Mouse (Mus musculus) ES-Bruce4 (cell line): ENCODE results near the gene Efr3b. TPM values are rescaled to one million over a fixed set of nuclear protein-coding genes. Genes with fewer than 3 reads are reported as not detected.

ENCODE experiments used
- H3K27ac ChIP-seq: 2 replicates; pipeline ENCODE4 v1.5.1; 2012; ENCODE audit warnings: low read length, inconsistent platforms; ENCODE audit not compliant: insufficient read depth
- H3K27me3 ChIP-seq: 2 replicates; pipeline ENCODE4 v1.6.1; 2012; ENCODE audit warnings: mild to moderate bottlenecking, low read length, inconsistent platforms; ENCODE audit not compliant: control insufficient read depth, poor library complexity, insufficient read depth, severe bottlenecking
- H3K36me3 ChIP-seq: 2 replicates; pipeline ENCODE4 v1.6.1; 2012; ENCODE audit warnings: inconsistent platforms, mild to moderate bottlenecking, low read length, moderate library complexity; ENCODE audit not compliant: control insufficient read depth, poor library complexity, insufficient read depth, severe bottlenecking
- H3K4me1 ChIP-seq: one replicate; pipeline ENCODE4 v1.8.1; 2011; ENCODE audit warnings: low read length; ENCODE audit not compliant: control insufficient read depth, insufficient read depth
- H3K4me3 ChIP-seq: 2 replicates; pipeline ENCODE4 v1.5.1; 2011; ENCODE audit warnings: low read depth, mild to moderate bottlenecking, low read length
- H3K9ac ChIP-seq: 2 replicates; pipeline ENCODE4 v1.6.1; 2012; ENCODE audit warnings: low read depth, mild to moderate bottlenecking, inconsistent platforms; ENCODE audit not compliant: poor library complexity, severe bottlenecking
- H3K9me3 ChIP-seq: replicated peaks from 2 replicates; pipeline ENCODE4 v1.6.1; 2012; ENCODE audit warnings: mild to moderate bottlenecking, low read length, inconsistent platforms; ENCODE audit not compliant: control insufficient read depth, poor library complexity, insufficient read depth, severe bottlenecking
- CTCF ChIP-seq: IDR thresholded peaks from one replicate; pipeline ENCODE4 v1.8.1; 2011; ENCODE audit warnings: low read depth, low read length
- EP300 ChIP-seq: IDR thresholded peaks from 2 replicates; pipeline ENCODE4 v1.6.1; 2011; ENCODE audit warnings: low read depth, low read length; ENCODE audit not compliant: insufficient read depth
- POLR2A ChIP-seq: IDR thresholded peaks from one replicate; pipeline ENCODE4 v1.8.1; 2011; ENCODE audit warnings: low read length; ENCODE audit not compliant: insufficient read depth
- polyA plus RNA-seq: library from polyadenylated mRNA; stranded (reverse); fragments of >200 nt; gene quantifications from 2 replicates; pipeline ENCODE4 v1.2.4, GENCODE M21; 2011; ENCODE audit warnings: low read depth; ENCODE audit not compliant: missing spikeins, insufficient read depth, insufficient read length

The Efr3b gene
- polyA plus RNA-seq, 1 experiment, result 3.7 TPM

GRCm38 (mm10) chr12:4076383-4076782, 37.7 kb upstream of the Efr3b start:
- H3K9me3 ChIP-seq, result no peaks in the 10 kb centered on the region
- TF ChIP-seq EP300 (no peak), POLR2A (no peak), CTCF (no peak)
- no peaks in the 10 kb centered on the region for H3K27me3 ChIP-seq
- H3K4me1 ChIP-seq, result no peaks in the 10 kb centered on the region
- H3K9ac ChIP-seq, result no peak overlapping the region
- no peak overlapping the region for H3K4me3 ChIP-seq
- H3K27ac ChIP-seq, result no peak overlapping the region
- H3K36me3 ChIP-seq, result no peaks in the 10 kb centered on the region

GRCm38 (mm10) chr12:4075407-4075806, 36.7 kb upstream of the Efr3b start:
- Histone ChIP-seq H3K9me3 (no peaks in the 10 kb centered on the region), H3K4me3 (no peak overlapping the region), H3K27me3 (no peaks in the 10 kb centered on the region), H3K27ac (no peak overlapping the region), H3K36me3 (no peaks in the 10 kb centered on the region), H3K9ac (no peak overlapping the region), H3K4me1 (no peaks in the 10 kb centered on the region)
- TF ChIP-seq POLR2A (no peak), EP300 (no peak), CTCF (no peak)

DNA sequence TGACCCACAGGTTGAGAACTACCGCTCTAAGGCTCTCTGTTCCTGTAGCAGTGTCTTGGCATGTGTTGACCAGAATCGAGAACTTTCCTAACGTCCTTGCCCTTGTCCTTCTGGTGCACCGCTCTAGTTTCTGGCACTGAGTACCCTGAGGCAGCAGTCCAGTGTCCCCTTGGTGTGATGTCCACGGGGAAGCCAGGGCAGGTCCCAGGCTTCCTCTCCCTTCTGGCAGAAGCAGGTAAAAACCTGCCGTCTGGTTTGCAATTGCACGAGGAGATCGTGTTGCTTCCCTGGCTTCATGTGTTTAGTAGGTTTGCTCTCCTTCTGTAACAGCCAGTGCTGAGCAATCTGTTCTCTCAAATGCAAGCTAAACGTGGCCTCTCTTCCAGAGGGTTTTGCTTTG, 33.0 kb upstream of the Efr3b start:
- no peak overlapping the region for H3K9ac ChIP-seq
- no peak overlapping the region for H3K4me3 ChIP-seq
- no peak overlapping the region for H3K27ac ChIP-seq
- H3K9me3 ChIP-seq, result no peaks in the 10 kb centered on the region
- H3K4me1 ChIP-seq, result no peaks in the 10 kb centered on the region
- H3K36me3 ChIP-seq, result no peaks in the 10 kb centered on the region
- TF ChIP-seq CTCF, result no peak
- no peak for TF ChIP-seq EP300
- TF ChIP-seq POLR2A, result no peak
- no peaks in the 10 kb centered on the region for H3K27me3 ChIP-seq

- H3K4me3 ChIP-seq, result no peak overlapping the region
- H3K9me3 ChIP-seq, result no peaks in the 10 kb centered on the region
- no peaks in the 10 kb centered on the region for H3K36me3 ChIP-seq
- H3K27ac ChIP-seq, result no peak overlapping the region
- no peak overlapping the region for H3K9ac ChIP-seq
- TF ChIP-seq EP300, result no peak
- no peak for TF ChIP-seq CTCF
- no peak for TF ChIP-seq POLR2A
- H3K4me1 ChIP-seq, result no peaks in the 10 kb centered on the region
- H3K27me3 ChIP-seq, result no peaks in the 10 kb centered on the region
Measured at GRCm38 (mm10) chr12:4068551-4068950, 29.8 kb upstream of the Efr3b start.

GRCm38 (mm10) chr12:4066681-4067459, 28.2 kb upstream of the Efr3b start:
- Histone ChIP-seq H3K36me3 (no peaks in the 10 kb centered on the region), H3K27ac (no peak overlapping the region), H3K4me3 (no peak overlapping the region), H3K4me1 (no peaks in the 10 kb centered on the region), H3K9me3 (no peaks in the 10 kb centered on the region), H3K9ac (no peak overlapping the region), H3K27me3 (no peaks in the 10 kb centered on the region)
- TF ChIP-seq EP300, result no peak
- no peak for TF ChIP-seq POLR2A
- TF ChIP-seq CTCF, result no peak

- Histone ChIP-seq H3K9ac (no peak overlapping the region), H3K4me3 (no peak overlapping the region), H3K36me3 (no peaks in the 10 kb centered on the region), H3K27ac (no peak overlapping the region), H3K9me3 (no peaks in the 10 kb centered on the region), H3K27me3 (no peaks in the 10 kb centered on the region), H3K4me1 (no peaks in the 10 kb centered on the region)
- TF ChIP-seq CTCF, result no peak
- TF ChIP-seq EP300, result no peak
- TF ChIP-seq POLR2A, result no peak
Measured at GRCm38 (mm10) chr12:4065944-4066343, 27.2 kb upstream of the Efr3b start.
